Mouse (Mus musculus) heart, embryonic 10.5 days (tissue): Measurements from ENCODE around the gene Oas1d. TPM values are rescaled to one million over a fixed set of nuclear protein-coding genes. Genes with fewer than 3 reads are reported as not detected.
"Not testable (repeated sequence)": the region's sequence is repeated elsewhere in the genome, so short reads cannot be mapped to it uniquely, and the experiment has no call there.

ENCODE experiments used
- DNase-seq: peaks from one replicate; pipeline ENCODE4 v3.0.0-alpha.2; 2017; ENCODE audit warnings: low spot score
- H3K27ac ChIP-seq: fragments of 300-500 bp; sonication (generic); 2 replicates; pipeline ENCODE4 v1.5.1; 2016; ENCODE audit warnings: mild to moderate bottlenecking
- H3K27me3 ChIP-seq: fragments of 300-500 bp; sonication (generic); 2 replicates; pipeline ENCODE4 v1.6.1; 2016; ENCODE audit warnings: mild to moderate bottlenecking; ENCODE audit not compliant: poor library complexity, insufficient read depth, severe bottlenecking
- H3K36me3 ChIP-seq: fragments of 300-500 bp; sonication (generic); 2 replicates; pipeline ENCODE4 v1.6.1; 2016; ENCODE audit warnings: mild to moderate bottlenecking, moderate library complexity
- H3K4me1 ChIP-seq: fragments of 300-500 bp; sonication (generic); 2 replicates; pipeline ENCODE4 v1.6.1; 2016; ENCODE audit warnings: mild to moderate bottlenecking
- H3K4me3 ChIP-seq: fragments of 300-500 bp; sonication (generic); 2 replicates; pipeline ENCODE4 v1.5.1; 2016; ENCODE audit warnings: mild to moderate bottlenecking, moderate library complexity
- H3K9me3 ChIP-seq: fragments of 300-500 bp; sonication (generic); 2 replicates; pipeline ENCODE4 v1.6.1; 2016; ENCODE audit warnings: mild to moderate bottlenecking, moderate library complexity
- WGBS: fragments of 180-500 bp; shearing (Covaris S2); methylation state at CpG from one replicate; pipeline ENCODE4 v1.1.7; 2016; 5-methylcytosine and 5-hydroxymethylcytosine counted together
- polyA plus RNA-seq: library from polyadenylated mRNA; unstranded; fragments of >200 nt; fragmentation: Nextera tagmentation; extraction: Ambion mirVana; gene quantifications from 2 replicates; pipeline ENCODE4 v1.2.1, GENCODE M21; 2016

The Oas1d gene
- polyA plus RNA-seq, 1 experiment from 2014 or later, result not detected

DNA sequence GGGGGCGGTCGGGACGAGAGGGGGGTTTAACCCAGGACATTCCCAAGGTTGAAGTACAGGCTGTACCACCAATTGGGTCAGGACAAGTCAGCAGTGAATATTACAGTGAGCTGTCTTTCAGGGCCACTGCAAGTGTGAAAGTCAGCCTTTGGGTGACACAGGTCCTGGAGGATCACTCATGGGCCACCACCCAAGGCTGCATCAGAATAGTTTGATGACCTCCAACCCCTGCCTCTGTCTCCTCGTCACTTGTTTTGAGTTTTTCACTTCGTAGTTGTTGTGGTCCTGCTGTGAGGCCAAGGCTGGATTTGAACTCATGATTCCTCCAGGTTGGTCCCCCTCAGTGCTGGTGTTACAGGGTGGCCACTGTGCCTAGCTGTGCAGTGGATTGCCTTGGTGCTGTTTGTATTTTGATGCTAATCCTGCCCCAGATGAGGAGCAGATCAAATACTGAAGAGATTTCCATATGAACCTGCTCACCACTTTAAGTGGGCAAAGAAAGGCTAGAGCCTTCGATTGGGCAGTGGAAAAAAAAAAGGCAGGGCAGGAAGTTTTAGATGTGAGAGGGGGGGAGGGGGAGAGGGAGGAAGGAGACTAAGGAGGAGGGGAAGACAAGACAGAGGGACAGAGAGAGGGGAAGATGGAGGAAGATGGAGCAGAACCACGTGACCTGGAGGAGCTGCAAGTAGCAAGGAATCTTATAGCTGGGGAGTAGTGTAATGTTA is 6.0 kb upstream of the Oas1d start:
- peak; percentile 53 for DNase-seq
- no peak overlapping the region for H3K4me3 ChIP-seq
- H3K27ac ChIP-seq, result no peak overlapping the region
- no peaks in the 10 kb centered on the region for H3K27me3 ChIP-seq
- H3K4me1 ChIP-seq, result no peaks in the 10 kb centered on the region; the same call in 1 of the 2 replicates
- no peaks in the 10 kb centered on the region for H3K9me3 ChIP-seq
- WGBS, result 46% methylated on average over 7 of the region's 7 CpGs
- H3K36me3 ChIP-seq, result no peaks in the 10 kb centered on the region

DNA sequence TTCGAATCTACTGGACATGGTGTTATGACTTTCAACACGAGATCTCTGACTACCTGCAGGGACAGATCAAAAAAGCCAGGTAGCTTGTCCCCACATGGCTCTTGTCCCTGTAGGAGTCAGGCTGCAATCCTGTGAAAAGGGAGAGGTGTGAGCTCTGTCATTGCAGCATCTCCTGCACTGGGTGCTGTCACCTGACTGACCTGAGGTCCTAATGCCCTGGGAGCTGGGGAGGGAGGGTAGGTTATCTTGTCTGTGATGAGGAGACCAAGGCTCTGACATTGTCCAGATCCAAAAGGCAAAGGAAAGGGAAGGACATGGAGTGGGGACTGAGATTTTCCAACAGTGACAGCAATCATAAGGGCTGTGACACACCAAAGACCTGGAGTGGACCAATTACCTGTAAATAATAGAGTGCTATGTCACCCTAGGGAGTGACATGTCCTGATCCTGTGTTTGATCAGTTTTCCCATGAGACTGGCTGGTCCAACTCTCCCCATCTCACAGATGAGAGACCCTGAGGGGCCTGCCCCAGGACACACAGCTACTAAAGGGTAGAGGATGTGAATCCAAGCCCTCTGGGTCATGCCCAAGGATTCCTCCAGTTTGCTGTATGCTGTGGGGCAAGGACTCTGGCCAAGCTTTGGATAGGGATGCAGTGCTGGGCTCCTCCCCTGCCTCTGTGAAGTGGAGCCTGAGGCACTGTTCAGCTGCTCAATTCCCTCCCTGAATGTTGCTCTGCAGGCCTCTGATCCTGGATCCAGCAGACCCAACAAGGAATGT is 5.0 kb downstream of the Oas1d start:
- 72% methylated on average over 2 of the region's 2 CpGs for WGBS
- not testable (repeated sequence) for H3K36me3 ChIP-seq, H3K4me3 ChIP-seq, H3K27me3 ChIP-seq, H3K9me3 ChIP-seq, H3K27ac ChIP-seq, H3K4me1 ChIP-seq
- peak; percentile 68 for DNase-seq

DNA sequence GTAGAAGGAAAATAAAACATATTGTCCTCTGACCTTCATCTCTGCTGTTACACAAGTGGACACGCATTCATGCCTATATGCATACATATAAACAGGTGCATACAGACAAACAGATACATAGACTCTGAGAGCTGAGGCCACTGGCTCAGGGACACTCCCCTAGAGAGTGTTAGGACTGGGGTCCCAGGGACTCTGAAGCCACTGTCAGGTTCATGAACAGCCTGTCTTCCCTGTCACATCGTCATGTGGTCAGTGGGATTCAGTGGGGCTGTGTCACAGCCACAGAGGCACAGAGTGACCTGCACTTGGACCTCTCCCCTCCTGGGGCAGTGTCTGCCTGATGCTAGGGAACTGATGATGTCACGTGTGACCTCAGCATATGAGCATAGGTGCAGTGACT is 6.0 kb downstream of the Oas1d start:
- H3K27ac ChIP-seq, result no peak overlapping the region
- no peaks in the 10 kb centered on the region for H3K36me3 ChIP-seq
- no peaks in the 10 kb centered on the region for H3K4me1 ChIP-seq
- peak; percentile 57 for DNase-seq
- H3K4me3 ChIP-seq, result no peak overlapping the region
- H3K9me3 ChIP-seq, result no peaks in the 10 kb centered on the region
- WGBS, result 73% methylated on average over 3 of the region's 3 CpGs
- H3K27me3 ChIP-seq, result no peaks in the 10 kb centered on the region

DNA sequence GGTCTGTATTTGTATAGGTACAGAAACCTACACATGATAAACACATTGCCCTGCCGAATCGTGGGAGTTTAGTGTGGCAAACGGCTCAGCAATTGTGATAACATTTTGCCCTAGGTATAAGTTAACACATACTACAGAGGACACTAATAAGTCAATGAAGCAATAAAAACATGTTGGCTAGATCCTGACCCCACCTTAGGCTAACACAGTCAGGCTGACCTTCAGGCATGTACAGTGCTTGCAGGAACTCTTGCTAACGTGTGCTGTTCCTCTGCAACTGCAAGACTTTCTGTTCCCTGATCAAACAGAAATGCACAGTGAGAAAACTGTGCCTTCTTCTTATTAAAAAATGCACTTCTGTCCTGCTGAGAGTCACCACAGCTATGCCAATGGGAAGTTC is 9.6 kb downstream of the Oas1d start:
- Histone ChIP-seq H3K27ac (no peak overlapping the region), H3K4me3 (no peak overlapping the region), H3K36me3 (no peaks in the 10 kb centered on the region), H3K27me3 (no peaks in the 10 kb centered on the region), H3K9me3 (no peaks in the 10 kb centered on the region), H3K4me1 (no peaks in the 10 kb centered on the region)
- WGBS, result 76% methylated on average over 4 of the region's 4 CpGs
- peak; percentile 13 for DNase-seq

DNA sequence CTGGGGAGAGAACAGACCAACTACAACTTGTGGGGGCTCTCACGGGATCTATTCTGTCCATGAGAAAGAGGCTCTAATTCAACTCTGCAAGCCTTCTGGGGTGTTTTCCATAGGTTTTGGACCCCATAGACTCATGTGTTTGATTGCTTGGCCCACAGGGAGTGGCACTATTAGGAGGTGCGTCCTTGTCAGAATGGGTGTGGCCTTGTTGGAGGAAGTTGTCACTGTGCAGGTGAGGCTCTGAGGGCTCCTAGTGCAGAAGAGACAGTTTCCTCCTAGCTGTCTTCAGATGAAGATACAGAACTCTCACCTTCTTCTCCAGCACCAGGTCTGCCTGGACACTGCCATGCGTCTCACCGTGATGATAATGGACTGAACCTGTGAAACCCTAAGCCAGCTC is 10.2 kb downstream of the Oas1d start:
- not testable (repeated sequence) for H3K4me1 ChIP-seq, H3K36me3 ChIP-seq, H3K4me3 ChIP-seq, H3K27ac ChIP-seq, H3K9me3 ChIP-seq, H3K27me3 ChIP-seq, DNase-seq
- 82% methylated on average over 4 of the region's 4 CpGs for WGBS

DNA sequence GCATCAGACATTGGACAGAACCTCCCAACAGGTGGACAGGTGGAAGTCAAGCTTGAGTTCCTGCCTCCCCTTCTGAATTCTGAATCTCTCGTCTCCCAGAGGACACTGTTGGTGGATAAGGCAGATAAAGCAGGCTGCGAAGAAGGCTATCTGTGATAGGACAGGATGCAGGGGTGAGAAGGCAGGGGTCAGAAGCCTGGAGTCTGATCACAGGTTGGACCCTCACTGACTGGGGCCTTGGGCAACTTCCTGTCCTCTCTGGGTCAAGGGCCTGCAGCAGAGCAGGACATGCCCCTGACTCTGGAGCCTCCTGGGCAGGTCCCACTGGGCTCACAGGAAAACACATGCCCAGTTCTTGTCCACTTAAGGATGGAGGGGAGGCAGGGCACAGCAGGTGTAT is 12.0 kb downstream of the Oas1d start:
- H3K9me3 ChIP-seq, H3K27me3 ChIP-seq, H3K4me1 ChIP-seq, H3K4me3 ChIP-seq, H3K36me3 ChIP-seq, H3K27ac ChIP-seq, DNase-seq: not testable (repeated sequence)
- 33% methylated on average over 2 of the region's 2 CpGs for WGBS

DNA sequence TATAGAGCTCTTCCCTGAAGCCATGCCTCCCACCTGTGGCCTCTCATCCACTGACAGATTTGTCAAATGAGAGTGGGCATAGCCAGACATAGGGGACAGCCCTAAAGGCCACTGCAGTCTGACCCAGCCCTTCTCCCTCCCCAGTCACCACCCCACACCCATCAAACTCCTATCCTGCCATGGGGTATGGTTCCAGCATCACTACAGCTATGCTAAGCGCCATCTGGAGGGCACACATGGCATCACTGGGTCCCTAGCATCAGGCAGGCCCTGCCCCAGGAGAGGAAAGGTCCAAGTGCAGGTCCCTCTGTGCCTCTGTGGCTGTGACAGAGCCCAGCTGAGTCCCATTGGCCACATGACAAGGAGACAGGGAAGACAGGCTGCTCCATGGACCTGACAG is 12.7 kb downstream of the Oas1d start:
- no peaks in the 10 kb centered on the region for H3K27me3 ChIP-seq
- no peaks in the 10 kb centered on the region for H3K9me3 ChIP-seq
- no peaks in the 10 kb centered on the region for H3K4me1 ChIP-seq
- H3K4me3 ChIP-seq, result no peak overlapping the region
- H3K27ac ChIP-seq, result no peak overlapping the region
- H3K36me3 ChIP-seq, result no peaks in the 10 kb centered on the region
- 0% methylated on average over 1 of the region's 1 CpGs for WGBS
- DNase-seq, result no peak

DNA sequence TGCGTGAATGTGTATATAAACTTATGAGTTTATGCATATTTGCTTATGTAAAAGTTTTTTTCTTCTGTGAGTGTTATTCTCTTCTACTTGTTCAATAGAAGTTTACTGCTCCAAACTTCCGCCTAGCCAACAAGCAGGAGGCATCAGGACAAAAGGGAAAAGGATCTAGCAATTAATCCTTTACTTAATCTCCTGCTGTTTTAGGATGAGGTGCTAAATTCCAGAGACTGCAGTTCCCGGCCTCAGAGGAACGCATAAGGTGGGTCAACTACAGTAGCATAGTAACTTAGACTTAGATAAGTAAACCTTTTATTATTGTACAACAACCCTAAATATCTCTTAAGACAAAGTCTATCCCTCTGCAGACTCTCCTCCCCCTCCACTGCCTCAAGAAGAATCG is 19.6 kb downstream of the Oas1d start:
- WGBS, result 12% methylated on average over 5 of the region's 5 CpGs
- H3K27me3 ChIP-seq, result no peaks in the 10 kb centered on the region; the same call in 1 of the 2 replicates
- H3K9me3 ChIP-seq, result no peaks in the 10 kb centered on the region
- no peak overlapping the region for H3K4me3 ChIP-seq
- DNase-seq, result no peak
- no peaks in the 10 kb centered on the region for H3K4me1 ChIP-seq
- H3K36me3 ChIP-seq, result no peaks in the 10 kb centered on the region
- no peak overlapping the region for H3K27ac ChIP-seq

DNA sequence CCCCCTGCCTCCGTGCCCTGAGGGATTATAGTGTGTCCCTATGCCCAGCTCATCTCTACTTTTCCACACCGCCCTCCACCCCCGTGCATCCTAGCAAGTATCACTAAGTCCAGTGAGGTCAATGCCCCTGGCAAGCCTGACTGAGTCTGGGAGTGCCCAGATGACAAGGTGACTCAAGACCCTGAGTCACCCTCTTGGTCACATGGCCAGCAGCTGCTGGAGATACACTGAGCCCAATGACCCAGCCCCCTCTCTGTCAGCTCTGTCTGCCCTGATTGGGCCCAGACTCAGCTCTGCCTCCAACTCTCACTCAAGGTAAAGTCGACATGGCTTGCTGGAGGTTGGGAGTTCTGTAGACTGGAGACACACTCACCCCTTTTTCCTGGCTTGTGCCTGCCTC is 23.5 kb downstream of the Oas1d start:
- Histone ChIP-seq H3K27ac (no peak overlapping the region), H3K36me3 (no peaks in the 10 kb centered on the region), H3K9me3 (no peaks in the 10 kb centered on the region), H3K27me3 (no peaks in the 10 kb centered on the region; the same call in 1 of the 2 replicates), H3K4me3 (no peak overlapping the region), H3K4me1 (no peaks in the 10 kb centered on the region)
- no peak for DNase-seq
- 77% methylated on average over 4 of the region's 4 CpGs for WGBS

DNA sequence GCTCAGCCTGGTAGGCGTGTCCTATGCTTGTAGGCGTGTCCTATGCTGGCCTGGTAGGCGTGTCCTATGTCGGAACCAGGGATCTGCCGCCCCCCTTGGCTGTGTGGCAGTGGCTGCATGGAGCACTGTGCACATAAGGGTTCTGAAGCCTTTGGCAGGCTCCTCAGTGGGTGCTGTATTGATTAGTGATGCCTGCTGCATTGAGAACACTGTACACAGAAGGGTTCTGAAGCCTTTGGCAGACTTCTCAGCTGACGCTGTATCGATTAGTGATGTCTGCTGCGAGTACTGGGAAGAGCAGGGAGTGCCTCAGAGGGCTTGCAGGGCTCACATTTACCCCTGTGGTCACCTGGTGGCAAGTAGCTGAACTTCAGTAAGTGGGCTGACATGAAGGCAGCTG is 24.2 kb downstream of the Oas1d start:
- H3K4me1 ChIP-seq, result no peaks in the 10 kb centered on the region
- no peaks in the 10 kb centered on the region; the same call in 1 of the 2 replicates for H3K27me3 ChIP-seq
- H3K9me3 ChIP-seq, result no peaks in the 10 kb centered on the region
- DNase-seq, result no peak
- no peak overlapping the region for H3K27ac ChIP-seq
- 35% methylated on average over 8 of the region's 8 CpGs for WGBS
- no peaks in the 10 kb centered on the region for H3K36me3 ChIP-seq
- no peak overlapping the region for H3K4me3 ChIP-seq

DNA sequence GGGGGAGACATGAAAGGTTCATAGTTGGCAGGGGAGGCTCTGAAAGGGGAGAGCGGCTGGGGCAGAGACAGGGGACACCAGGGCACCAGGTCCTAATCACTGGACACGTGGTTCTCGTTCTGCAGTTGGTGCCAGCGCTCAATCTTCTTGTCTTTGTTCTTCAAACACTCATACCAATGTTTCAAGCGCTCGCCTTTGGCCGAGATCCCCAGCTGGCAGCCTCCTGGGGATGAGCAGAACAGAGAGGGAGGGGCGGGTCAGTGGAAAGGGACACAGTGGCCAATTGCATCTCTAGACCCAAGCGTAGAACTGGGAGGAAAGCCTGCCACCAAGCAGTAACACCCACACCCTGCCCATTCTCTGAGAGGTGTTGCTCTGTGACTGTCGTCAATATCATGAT is 27.7 kb downstream of the Oas1d start:
- Histone ChIP-seq H3K4me3 (no peak overlapping the region), H3K27me3 (peaks cover 5% of the 10 kb centered on the region; the same call in 1 of the 2 replicates), H3K9me3 (no peaks in the 10 kb centered on the region), H3K36me3 (no peaks in the 10 kb centered on the region), H3K4me1 (no peaks in the 10 kb centered on the region), H3K27ac (no peak overlapping the region)
- WGBS, result 67% methylated on average over 10 of the region's 10 CpGs
- DNase-seq, result no peak

DNA sequence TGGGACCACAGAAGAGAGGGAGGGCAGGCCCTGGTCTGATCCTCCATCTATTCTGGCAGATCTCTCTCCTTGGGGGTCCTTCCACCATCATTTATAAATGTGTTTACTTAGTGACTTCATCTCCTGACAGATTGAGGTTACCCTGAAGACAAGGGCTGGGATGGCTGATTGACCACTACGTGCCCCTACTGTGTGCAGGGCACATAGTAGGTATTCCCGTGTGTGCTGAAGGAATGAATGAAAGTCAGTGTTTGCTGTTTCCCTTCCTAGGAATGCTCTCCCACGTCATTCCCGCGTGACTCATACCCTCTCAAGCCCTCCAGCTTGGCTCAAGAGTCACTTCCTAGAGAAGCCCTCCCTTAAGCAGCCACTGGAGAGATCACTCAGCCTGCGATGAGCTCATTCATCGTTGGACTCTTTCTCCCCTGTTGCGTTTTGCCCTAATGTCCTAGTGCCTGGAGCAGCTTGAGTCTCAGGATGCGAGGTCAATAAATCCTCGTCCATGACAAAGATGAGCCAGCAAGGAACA is 38.0 kb downstream of the Oas1d start:
- Histone ChIP-seq H3K9me3 (no peaks in the 10 kb centered on the region), H3K27me3 (peaks cover 4% of the 10 kb centered on the region; the same call in 1 of the 2 replicates), H3K4me1 (peaks cover 6% of the 10 kb centered on the region; the same call in 1 of the 2 replicates), H3K36me3 (no peaks in the 10 kb centered on the region), H3K27ac (no peak overlapping the region), H3K4me3 (no peak overlapping the region)
- DNase-seq, result no peak
- WGBS, result 62% methylated on average over 10 of the region's 10 CpGs

DNA sequence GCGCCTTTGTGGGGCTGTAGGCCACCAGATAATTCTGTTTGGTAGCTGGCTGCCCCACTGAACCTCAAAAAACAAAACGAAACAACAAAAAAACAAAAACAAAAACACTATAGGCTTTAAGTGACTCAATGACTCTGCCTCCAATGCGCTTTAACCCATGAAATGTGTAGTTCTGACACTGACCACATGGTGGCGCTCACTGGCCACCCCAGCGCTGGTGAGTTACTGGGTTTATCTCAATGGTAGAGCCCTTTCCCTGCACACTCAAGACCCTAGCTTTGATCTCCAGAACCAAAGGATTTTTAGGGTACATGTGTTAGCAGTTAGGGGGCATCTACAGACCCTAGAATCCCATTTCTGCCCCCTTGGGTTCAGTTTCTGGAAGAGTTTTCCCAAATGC is 39.6 kb downstream of the Oas1d start:
- H3K27ac ChIP-seq, result no peak overlapping the region
- no peaks in the 10 kb centered on the region for H3K36me3 ChIP-seq
- H3K4me1 ChIP-seq, result peaks cover 6% of the 10 kb centered on the region; the same call in 1 of the 2 replicates
- H3K9me3 ChIP-seq, result 0 out of 2 replicates have a peak, but pooled peaks cover 5% of the 10 kb centered on the region
- H3K27me3 ChIP-seq, result peaks cover 4% of the 10 kb centered on the region; the same call in 1 of the 2 replicates
- DNase-seq, result no peak
- no peak overlapping the region for H3K4me3 ChIP-seq
- WGBS, result 16% methylated on average over 5 of the region's 5 CpGs
